Mouse (Mus musculus) heart, postnatal 0 days (tissue): ENCODE measurements around the gene Cabcoco1.

Source experiments
- CTCF ChIP-seq: IDR thresholded peaks from 2 replicates; pipeline ENCODE4 v1.5.1; 2016; ENCODE audit warnings: antibody characterized with exemption, control low read depth, low read depth
- EP300 ChIP-seq: IDR thresholded peaks from 2 replicates; pipeline ENCODE4 v1.6.1; 2016; ENCODE audit warnings: antibody characterized with exemption, low read depth

- TF ChIP-seq EP300 (no peak), CTCF (no peak)
Measured at GRCm38 (mm10) chr10:68420393-68420920, 121.2 kb downstream of the Cabcoco1 start.
